Mouse (Mus musculus): ENCODE results near the gene Atg2b. TPM values are rescaled to one million over a fixed set of nuclear protein-coding genes. Genes with fewer than 3 reads are reported as not detected.

The Atg2b gene
- total RNA-seq (2014; rRNA removed) (43.5 and 51.4 TPM in 2 replicates), polyA plus RNA-seq (2015; fragmentation: Nextera tagmentation; extraction: Ambion mirVana) (9.1 and 10.0 TPM in 2 replicates)

DNA sequence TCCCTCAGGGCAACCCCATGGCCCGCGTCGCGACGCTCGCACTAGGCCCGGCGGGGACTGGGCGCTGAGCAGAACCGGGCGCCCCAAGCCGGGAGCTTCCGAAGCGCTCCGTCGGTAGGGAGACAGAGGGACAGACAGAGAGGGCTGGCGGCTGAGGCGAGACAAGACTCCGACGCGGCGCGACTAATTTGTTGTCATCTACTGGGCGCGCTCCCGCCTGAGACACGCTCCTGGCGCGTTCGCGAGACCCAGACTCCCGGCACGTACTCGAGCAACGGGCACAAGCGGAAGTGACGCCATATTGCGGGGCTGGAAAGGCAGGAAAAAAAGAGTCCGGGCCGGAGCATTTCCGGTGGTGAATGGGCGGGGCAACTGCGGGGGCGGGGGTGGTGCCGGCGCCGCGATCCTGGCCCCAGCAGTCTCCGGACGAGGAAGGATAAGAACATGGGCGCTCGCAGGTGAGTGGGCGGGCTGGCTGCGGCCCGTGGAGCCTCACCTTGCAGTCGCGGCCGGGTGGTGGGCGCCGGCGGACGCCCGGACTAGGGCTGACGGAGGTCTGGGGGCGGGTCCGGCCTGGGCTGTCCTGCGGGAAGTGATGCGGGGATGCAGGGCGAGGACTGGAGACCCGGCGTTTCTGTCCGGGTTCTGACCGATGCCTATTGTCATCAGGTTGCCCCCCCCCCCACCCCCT is at the start of gene Atg2b:
Gene Atg2b (minus strand): TSS at position 211 of the 691 bp plus-strand sequence.
- H3K27ac ChIP-seq (ENCODE audit: low read depth, low read length) = peak within 1 kb of the TSS; percentile 89
- peak within 1 kb of the TSS; percentile 94 for H3K4me2 ChIP-seq (ENCODE audit: low read depth, low read length, poor library complexity, severe bottlenecking)
- no peaks in the 10 kb centered on the region for H3K27me3 ChIP-seq (ENCODE audit: insufficient read depth, low read length)
- H3K4me3 ChIP-seq (ENCODE audit: low read depth, low read length) = peak within 1 kb of the TSS; percentile 97
- DNase-seq (ENCODE audit: low spot score) (peak; percentile 98), ATAC-seq (ENCODE audit: low FRiP score) (peak; percentile 94)
- peaks cover 8% of the 10 kb centered on the region for H3K36me3 ChIP-seq (ENCODE audit: insufficient read depth, low read length)
- under 1% methylated on average over 70 of the region's 73 CpGs for WGBS
- peak within 1 kb of the TSS; percentile 89 for H3K9ac ChIP-seq (replicated peaks; ENCODE audit: low read length, poor library complexity, severe bottlenecking)
- peaks cover 10% of the 10 kb centered on the region; the same call in 1 of the 2 replicates for H3K4me1 ChIP-seq (ENCODE audit: insufficient read depth, low read length)
- no peak for TF ChIP-seq CTCF (IDR thresholded peaks at IDR 0.05)
- no peaks in the 10 kb centered on the region for H3K9me3 ChIP-seq (ENCODE audit: low read length)

DNA sequence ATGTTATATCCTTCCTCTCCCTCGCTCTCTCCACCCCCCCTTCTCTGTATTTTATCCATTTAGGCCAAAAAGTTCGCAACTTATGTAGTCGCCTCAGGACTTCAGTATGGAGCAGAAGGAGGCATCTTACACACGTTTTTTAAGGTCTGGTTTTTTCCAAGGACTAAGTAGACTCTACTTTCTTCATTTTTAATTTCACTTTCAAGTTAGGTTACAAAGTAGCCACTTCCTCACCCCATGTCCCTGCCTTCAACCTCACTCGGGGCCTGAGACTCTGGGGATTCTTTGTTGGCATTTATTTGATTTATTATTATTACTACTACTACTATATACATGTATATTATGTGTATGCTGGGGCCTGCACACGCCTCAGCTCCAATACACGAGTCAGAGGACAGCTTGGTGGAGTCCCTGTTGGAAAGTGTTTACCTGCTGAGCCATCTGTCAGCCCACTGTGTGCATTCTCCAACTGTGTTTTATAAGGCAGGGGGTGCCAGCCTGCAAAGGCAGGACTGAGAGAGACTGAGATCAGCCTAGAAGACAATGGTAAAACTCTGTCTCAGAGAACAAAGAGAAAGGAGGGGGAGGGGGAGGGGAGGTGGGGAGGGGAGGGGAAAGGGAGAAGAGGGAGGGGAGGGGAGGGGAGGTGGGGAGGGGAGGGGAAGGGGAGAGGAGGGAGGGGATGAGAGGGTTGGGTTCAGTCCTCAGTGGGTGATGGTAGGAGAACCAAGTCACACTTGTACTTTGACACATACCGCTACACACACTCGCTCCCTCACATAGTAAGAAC is 48.6 kb upstream of the Atg2b start:
- 77% methylated on average over 9 of the region's 9 CpGs for WGBS
- Histone ChIP-seq H3K4me2 (ENCODE audit: low read depth, low read length, poor library complexity, severe bottlenecking) (no peak overlapping the region), H3K27me3 (ENCODE audit: insufficient read depth, low read length) (no peaks in the 10 kb centered on the region), H3K36me3 (ENCODE audit: insufficient read depth, low read length) (no peaks in the 10 kb centered on the region), H3K4me3 (ENCODE audit: low read depth, low read length) (no peak overlapping the region), H3K9me3 (ENCODE audit: low read length) (no peaks in the 10 kb centered on the region), H3K4me1 (ENCODE audit: insufficient read depth, low read length) (no peaks in the 10 kb centered on the region), H3K27ac (ENCODE audit: low read depth, low read length) (no peak overlapping the region), H3K9ac (replicated peaks; ENCODE audit: low read length, poor library complexity, severe bottlenecking) (no peak overlapping the region)
- DNase-seq (ENCODE audit: low spot score) = no peak
- ATAC-seq (ENCODE audit: low FRiP score) = no peak
- no peak for TF ChIP-seq CTCF (IDR thresholded peaks at IDR 0.05)

DNA sequence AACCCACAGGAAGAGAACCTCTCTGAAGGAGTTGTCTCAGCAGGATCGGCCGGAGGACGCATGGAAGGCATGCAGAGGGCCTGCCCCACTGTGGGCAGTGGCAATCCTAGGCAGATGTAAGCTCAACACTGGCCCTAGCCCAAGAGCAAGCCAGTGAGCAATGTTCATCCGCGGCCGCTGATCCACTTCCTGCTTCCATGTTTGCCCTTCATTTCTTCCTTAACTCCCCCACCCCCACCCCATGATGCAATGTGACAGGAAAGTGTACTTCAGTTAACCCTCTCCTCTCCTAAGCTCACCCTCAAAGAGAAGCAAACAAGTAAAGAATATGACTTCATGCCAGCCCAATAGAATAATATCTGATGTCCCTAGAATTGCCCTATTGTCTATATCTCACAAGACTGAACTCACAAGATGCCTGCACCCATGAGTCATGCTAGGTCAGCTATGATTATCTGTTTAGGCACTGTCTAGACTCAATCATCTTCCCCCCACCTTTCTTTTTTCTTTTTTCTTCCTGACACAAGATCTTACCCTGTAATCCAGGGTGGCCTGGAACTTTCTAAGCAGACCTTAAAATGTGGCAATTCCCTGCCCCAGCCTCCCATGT is 45.9 kb upstream of the Atg2b start:
- H3K9ac ChIP-seq (replicated peaks; ENCODE audit: low read length, poor library complexity, severe bottlenecking) = no peak overlapping the region
- TF ChIP-seq CTCF (IDR thresholded peaks at IDR 0.05) = no peak
- 74% methylated on average over 6 of the region's 6 CpGs for WGBS
- H3K36me3 ChIP-seq (ENCODE audit: insufficient read depth, low read length) = no peaks in the 10 kb centered on the region
- no peak overlapping the region for H3K4me3 ChIP-seq (ENCODE audit: low read depth, low read length)
- no peak for ATAC-seq (ENCODE audit: low FRiP score)
- DNase-seq (ENCODE audit: low spot score) = no peak
- H3K27ac ChIP-seq (ENCODE audit: low read depth, low read length) = no peak overlapping the region
- no peaks in the 10 kb centered on the region for H3K4me1 ChIP-seq (ENCODE audit: insufficient read depth, low read length)
- no peaks in the 10 kb centered on the region for H3K27me3 ChIP-seq (ENCODE audit: insufficient read depth, low read length)
- H3K9me3 ChIP-seq (ENCODE audit: low read length) = no peaks in the 10 kb centered on the region
- H3K4me2 ChIP-seq (ENCODE audit: low read depth, low read length, poor library complexity, severe bottlenecking) = no peak overlapping the region

DNA sequence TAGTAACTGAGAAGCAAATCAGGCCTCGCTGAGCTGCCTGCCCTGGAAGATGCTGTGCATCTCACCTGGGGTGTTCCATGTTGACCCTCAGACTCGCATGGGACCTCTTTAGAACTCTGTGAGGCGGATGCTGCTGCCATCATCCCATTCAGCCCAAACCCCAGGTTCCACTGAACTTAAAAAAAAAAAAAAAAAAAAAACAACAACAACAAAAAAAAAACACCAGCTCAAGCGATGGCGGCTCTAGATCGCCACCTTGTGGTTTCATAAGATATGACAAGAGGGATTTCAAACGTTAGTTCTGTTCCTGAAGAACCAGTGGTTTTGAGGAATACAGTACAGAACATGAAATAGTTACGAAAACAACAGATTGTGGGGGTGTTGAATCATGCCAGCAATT is 43.0 kb upstream of the Atg2b start:
- TF ChIP-seq CTCF (IDR thresholded peaks at IDR 0.05) = peak; percentile 88
- no peak overlapping the region for H3K4me2 ChIP-seq (ENCODE audit: low read depth, low read length, poor library complexity, severe bottlenecking)
- H3K4me3 ChIP-seq (ENCODE audit: low read depth, low read length) = no peak overlapping the region
- H3K27me3 ChIP-seq (ENCODE audit: insufficient read depth, low read length) = no peaks in the 10 kb centered on the region
- ATAC-seq (ENCODE audit: low FRiP score) (no peak), DNase-seq (ENCODE audit: low spot score) (peak; percentile 75)
- H3K27ac ChIP-seq (ENCODE audit: low read depth, low read length) = no peak overlapping the region
- H3K9me3 ChIP-seq (ENCODE audit: low read length) = no peaks in the 10 kb centered on the region
- H3K4me1 ChIP-seq (ENCODE audit: insufficient read depth, low read length) = no peaks in the 10 kb centered on the region
- WGBS = 28% methylated on average over 8 of the region's 8 CpGs
- no peak overlapping the region for H3K9ac ChIP-seq (replicated peaks; ENCODE audit: low read length, poor library complexity, severe bottlenecking)
- no peaks in the 10 kb centered on the region for H3K36me3 ChIP-seq (ENCODE audit: insufficient read depth, low read length)

DNA sequence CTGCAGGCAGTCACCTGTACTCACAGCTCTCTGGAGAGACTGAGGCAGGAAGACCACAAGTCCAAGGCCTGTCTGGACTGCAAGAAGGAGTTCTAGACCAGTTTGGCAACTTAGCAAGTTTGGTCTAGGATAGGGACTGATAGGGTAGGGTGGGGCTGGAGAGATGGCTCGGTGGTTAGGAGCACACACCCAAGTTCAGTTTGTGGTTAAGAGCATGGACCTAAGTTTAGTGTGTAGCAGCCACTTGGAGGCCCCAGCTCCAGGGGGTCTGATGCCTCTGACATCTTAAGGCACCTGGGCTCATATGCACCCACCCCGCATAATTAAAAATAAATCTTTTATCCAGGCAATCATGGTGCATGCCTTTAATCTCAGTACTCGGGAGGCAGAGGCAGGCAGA is 42.3 kb upstream of the Atg2b start:
- 68% methylated on average over 3 of the region's 3 CpGs for WGBS
- no peak for DNase-seq (ENCODE audit: low spot score)
- H3K36me3 ChIP-seq (ENCODE audit: insufficient read depth, low read length) = no peaks in the 10 kb centered on the region

More for the DNA sequence above, 42.3 kb upstream of the Atg2b start:
- no peak for TF ChIP-seq CTCF (IDR thresholded peaks at IDR 0.05)
- Histone ChIP-seq H3K9me3 (ENCODE audit: low read length) (no peaks in the 10 kb centered on the region), H3K27me3 (ENCODE audit: insufficient read depth, low read length) (no peaks in the 10 kb centered on the region), H3K27ac (ENCODE audit: low read depth, low read length) (no peak overlapping the region), H3K4me3 (ENCODE audit: low read depth, low read length) (no peak overlapping the region), H3K4me2 (ENCODE audit: low read depth, low read length, poor library complexity, severe bottlenecking) (no peak overlapping the region), H3K9ac (replicated peaks; ENCODE audit: low read length, poor library complexity, severe bottlenecking) (no peak overlapping the region), H3K4me1 (ENCODE audit: insufficient read depth, low read length) (no peaks in the 10 kb centered on the region)
- no peak for ATAC-seq (ENCODE audit: low FRiP score)
